Comparison of ENCODE assay signal across 10 mouse cellular contexts in genomic region chr9:20943396-20943795, GRCm38 (mm10). TPM values are rescaled to one million over a fixed set of nuclear protein-coding genes. Genes with fewer than 3 reads are reported as not detected.
DNase-seq lines count a peak whose midpoint lies in the region; ATAC-seq and TF ChIP-seq lines count a peak whose summit lies in the region.
"Had no signal": no experiment of that assay in that cellular context is flagged by ENCODE, and none has a peak within 500 bp of the region (broad histone marks: within the 10 kb centered on the region; RNA-seq: fewer than 3 reads in every experiment).

No protein-coding gene starts in this region.

- no peak for TF ChIP-seq EP300 in ES-Bruce4 (IDR thresholded peaks at IDR 0.05; ENCODE audit: insufficient read depth, low read depth, low read length)

- TF ChIP-seq CTCF in kidney, postnatal 0 days (IDR thresholded peaks at IDR 0.05; ENCODE audit: low read depth): no peak
- no peak for TF ChIP-seq CTCF in kidney, adult 2 months (conservative IDR thresholded peaks at IDR 0.05; ENCODE audit: insufficient read depth, insufficient read length, low read depth, low read length)
- no peak for TF ChIP-seq CTCF in ES-Bruce4 (IDR thresholded peaks at IDR 0.05; ENCODE audit: low read depth, low read length)
- no peak for TF ChIP-seq CTCF in midbrain, postnatal 0 days (IDR thresholded peaks at IDR 0.05)
- no peak for TF ChIP-seq CTCF in thymus, adult 2 months (IDR thresholded peaks at IDR 0.05; ENCODE audit: borderline replicate concordance, control insufficient read depth, extremely low read depth, insufficient read depth, low read length, poor library complexity)

- H3K4me3 ChIP-seq in kidney, postnatal 0 days (replicated peaks; ENCODE audit: low read depth, low read length): no peak overlapping the region
- no peak overlapping the region for H3K4me3 ChIP-seq in kidney, adult 2 months (ENCODE audit: insufficient read depth, low read depth, low read length)
- H3K4me3 ChIP-seq in ES-Bruce4 (ENCODE audit: low read depth, low read length): no peak overlapping the region
- no peak overlapping the region for H3K4me3 ChIP-seq in limb, embryonic 10.5 days
- H3K4me3 ChIP-seq in midbrain, postnatal 0 days (ENCODE audit: low read depth, low read length): no peak overlapping the region
- no peak overlapping the region for H3K4me3 ChIP-seq in thymus, adult 2 months (ENCODE audit: control insufficient read depth, insufficient read depth, low read length)

- H3K4me2 ChIP-seq in kidney, postnatal 0 days (ENCODE audit: low read length): no peak overlapping the region
- no peak overlapping the region for H3K4me2 ChIP-seq in midbrain, postnatal 0 days (ENCODE audit: low read depth, low read length, poor library complexity, severe bottlenecking)

- no peaks in the 10 kb centered on the region for H3K27me3 ChIP-seq in kidney, postnatal 0 days (ENCODE audit: insufficient read depth, low read length)
- H3K27me3 ChIP-seq in kidney, adult 2 months (replicated peaks; ENCODE audit: control insufficient read depth, insufficient read depth, low read length): no peaks in the 10 kb centered on the region
- no peaks in the 10 kb centered on the region for H3K27me3 ChIP-seq in ES-Bruce4 (ENCODE audit: control insufficient read depth, insufficient read depth, low read length, poor library complexity, severe bottlenecking)
- no peaks in the 10 kb centered on the region for H3K27me3 ChIP-seq in limb, embryonic 10.5 days (ENCODE audit: low read depth, poor library complexity, severe bottlenecking)
- no peaks in the 10 kb centered on the region for H3K27me3 ChIP-seq in midbrain, postnatal 0 days (ENCODE audit: insufficient read depth, low read length)
- no peaks in the 10 kb centered on the region for H3K27me3 ChIP-seq in thymus, adult 2 months (ENCODE audit: control insufficient read depth, insufficient read depth, low read length)

- H3K9me3 ChIP-seq in kidney, postnatal 0 days (replicated peaks; ENCODE audit: low read length): no peaks in the 10 kb centered on the region
- H3K9me3 ChIP-seq in ES-Bruce4 (replicated peaks; ENCODE audit: control insufficient read depth, insufficient read depth, low read length, poor library complexity, severe bottlenecking): no peaks in the 10 kb centered on the region
- H3K9me3 ChIP-seq in limb, embryonic 10.5 days (replicated peaks): no peaks in the 10 kb centered on the region
- no peaks in the 10 kb centered on the region for H3K9me3 ChIP-seq in midbrain, postnatal 0 days (ENCODE audit: low read length)

- no peak overlapping the region for H3K27ac ChIP-seq in kidney, postnatal 0 days
- no peak overlapping the region for H3K27ac ChIP-seq in kidney, adult 2 months (ENCODE audit: insufficient read depth, low read depth, low read length)
- H3K27ac ChIP-seq in ES-Bruce4 (ENCODE audit: insufficient read depth, low read length): peak overlapping the region; percentile 24
- H3K27ac ChIP-seq in limb, embryonic 10.5 days: peak overlapping the region; percentile 50; the same call in 1 of the 2 replicates
- no peak overlapping the region for H3K27ac ChIP-seq in midbrain, postnatal 0 days (ENCODE audit: low read depth, low read length)
- no peak overlapping the region for H3K27ac ChIP-seq in thymus, adult 2 months (ENCODE audit: control insufficient read depth, insufficient read depth, low read length)
- H3K27ac ChIP-seq: liver, embryonic 14.5 days had no signal

- no peak for TF ChIP-seq POLR2A in kidney, adult 2 months (IDR thresholded peaks at IDR 0.05; ENCODE audit: low read depth, low read length)
- TF ChIP-seq POLR2A in ES-Bruce4 (IDR thresholded peaks at IDR 0.05; ENCODE audit: insufficient read depth, low read length): no peak
- no peak for TF ChIP-seq POLR2A in thymus, adult 2 months (IDR thresholded peaks at IDR 0.05; ENCODE audit: control insufficient read depth, extremely low read depth, insufficient read depth, low read length, poor library complexity)

- ATAC-seq in kidney, postnatal 0 days (replicated peaks; ENCODE audit: low FRiP score, low read depth): peak; percentile 29; the same call in 1 of the 2 replicates
- ATAC-seq in midbrain, postnatal 0 days (ENCODE audit: low FRiP score): no peak
- ATAC-seq: activated CD4-positive, CD25-positive, alpha-beta regulatory T cell, adult 4 months had no signal

- no peak overlapping the region for H3K9ac ChIP-seq in kidney, postnatal 0 days (ENCODE audit: low read depth, low read length)
- H3K9ac ChIP-seq in ES-Bruce4 (ENCODE audit: low read depth, poor library complexity, severe bottlenecking): no peak overlapping the region
- no peak overlapping the region for H3K9ac ChIP-seq in midbrain, postnatal 0 days (replicated peaks; ENCODE audit: low read length, poor library complexity, severe bottlenecking)
- H3K9ac ChIP-seq: liver, embryonic 14.5 days had no signal

- DNase-seq in kidney, postnatal 0 days (ENCODE audit: low spot score): no peak
- no peak for DNase-seq in kidney, adult 2 months
- peak; percentile 85 for DNase-seq in adrenal gland, adult 8-10 months
- DNase-seq in limb, embryonic 10.5 days (ENCODE audit: low spot score): no peak
- DNase-seq in midbrain, postnatal 0 days (ENCODE audit: low spot score): no peak
- DNase-seq in thymus, adult 2 months: no peak
- DNase-seq in lung, postnatal 14 days: no peak

- H3K4me1 ChIP-seq in kidney, postnatal 0 days (replicated peaks; ENCODE audit: insufficient read depth, low read length): no peaks in the 10 kb centered on the region
- H3K4me1 ChIP-seq in kidney, adult 2 months (ENCODE audit: control insufficient read depth, insufficient read depth, low read length): no peaks in the 10 kb centered on the region
- peaks cover 14% of the 10 kb centered on the region for H3K4me1 ChIP-seq in ES-Bruce4 (ENCODE audit: control insufficient read depth, insufficient read depth, low read length)
- H3K4me1 ChIP-seq in limb, embryonic 10.5 days: peaks cover 30% of the 10 kb centered on the region
- H3K4me1 ChIP-seq in midbrain, postnatal 0 days (ENCODE audit: insufficient read depth, low read length): no peaks in the 10 kb centered on the region
- H3K4me1 ChIP-seq in thymus, adult 2 months (replicated peaks; ENCODE audit: control insufficient read depth, insufficient read depth, low read length): peaks cover 7% of the 10 kb centered on the region; the same call in 1 of the 2 replicates

- 87% methylated on average over 7 of the region's 7 CpGs for WGBS in kidney, postnatal 0 days
- 89% methylated on average over 7 of the region's 7 CpGs for WGBS in kidney, adult 2 months
- 90% methylated on average over 7 of the region's 7 CpGs for WGBS in limb, embryonic 10.5 days
- WGBS in midbrain, postnatal 0 days: 93% methylated on average over 7 of the region's 7 CpGs
- WGBS in thymus, adult 2 months: 93% methylated on average over 7 of the region's 7 CpGs

- peaks cover 31% of the 10 kb centered on the region for H3K36me3 ChIP-seq in kidney, postnatal 0 days (ENCODE audit: insufficient read depth, low read length)
- no peaks in the 10 kb centered on the region for H3K36me3 ChIP-seq in kidney, adult 2 months (ENCODE audit: control insufficient read depth, insufficient read depth, low read length)
- H3K36me3 ChIP-seq in ES-Bruce4 (ENCODE audit: control insufficient read depth, insufficient read depth, low read length, poor library complexity, severe bottlenecking): peaks cover 30% of the 10 kb centered on the region
- peaks cover 91% of the 10 kb centered on the region for H3K36me3 ChIP-seq in limb, embryonic 10.5 days
- peaks cover 33% of the 10 kb centered on the region for H3K36me3 ChIP-seq in midbrain, postnatal 0 days (ENCODE audit: insufficient read depth, low read length)
- H3K36me3 ChIP-seq in thymus, adult 2 months (ENCODE audit: control insufficient read depth, insufficient read depth, low read length): peaks cover 32% of the 10 kb centered on the region

RNA-seq across cellular contexts. Expression of gene Dnmt1, which starts 16.3 kb away (rescaled TPM):
- polyA plus RNA-seq in kidney, postnatal 0 days (2015; fragmentation: Nextera tagmentation; extraction: Ambion mirVana): 34.1 and 43.1 TPM in 2 replicates
- 12.1 and 12.5 TPM in 2 replicates for polyA plus RNA-seq in kidney, adult 2 months (2012; rRNA removed)
- polyA plus RNA-seq in ES-Bruce4 (2011; ENCODE audit: insufficient read depth, insufficient read length, low read depth, missing spikeins): 115 and 120 TPM in 2 replicates
- total RNA-seq in adrenal gland, adult 8-10 months (2022): 10 to 100 TPM; 39.6 to 63.8 (median 47.8) TPM
- 173 and 178 TPM in 2 replicates for polyA plus RNA-seq in limb, embryonic 10.5 days (2016; fragmentation: Nextera tagmentation; extraction: Ambion mirVana)
- 94.6 and 97.7 TPM in 2 replicates for total RNA-seq in midbrain, postnatal 0 days (2014; rRNA removed)
- 40.8 and 42.1 TPM in 2 replicates for polyA plus RNA-seq in midbrain, postnatal 0 days (2015; fragmentation: Nextera tagmentation; extraction: Ambion mirVana)
- 142 and 194 TPM in 2 replicates for polyA plus RNA-seq in thymus, adult 2 months (2012; rRNA removed)

RNA-seq across cellular contexts. Expression of gene S1pr2, which starts 33.2 kb away (rescaled TPM):
- polyA plus RNA-seq in kidney, postnatal 0 days (2015; fragmentation: Nextera tagmentation; extraction: Ambion mirVana): 21.3 and 23.3 TPM in 2 replicates
- polyA plus RNA-seq in kidney, adult 2 months (2012; rRNA removed): 3.5 and 4.0 TPM in 2 replicates
- 14.1 and 19.9 TPM in 2 replicates for polyA plus RNA-seq in ES-Bruce4 (2011; ENCODE audit: insufficient read depth, insufficient read length, low read depth, missing spikeins)
- total RNA-seq in adrenal gland, adult 8-10 months (2022): 10 to 100 TPM; 18.8 to 36.9 (median 26.6) TPM
- 47.6 and 53.7 TPM in 2 replicates for polyA plus RNA-seq in limb, embryonic 10.5 days (2016; fragmentation: Nextera tagmentation; extraction: Ambion mirVana)
- 4.7 and 7.3 TPM in 2 replicates for total RNA-seq in midbrain, postnatal 0 days (2014; rRNA removed)
- polyA plus RNA-seq in midbrain, postnatal 0 days (2015; fragmentation: Nextera tagmentation; extraction: Ambion mirVana): 5.5 and 7.2 TPM in 2 replicates
- 11.0 and 11.2 TPM in 2 replicates for polyA plus RNA-seq in thymus, adult 2 months (2012; rRNA removed)

RNA-seq across cellular contexts. Expression of gene Eif3g, which starts 45.0 kb away (rescaled TPM):
- 234 and 243 TPM in 2 replicates for polyA plus RNA-seq in kidney, postnatal 0 days (2015; fragmentation: Nextera tagmentation; extraction: Ambion mirVana)
- 93.1 and 116 TPM in 2 replicates for polyA plus RNA-seq in kidney, adult 2 months (2012; rRNA removed)
- 206 and 216 TPM in 2 replicates for polyA plus RNA-seq in ES-Bruce4 (2011; ENCODE audit: insufficient read depth, insufficient read length, low read depth, missing spikeins)
- 100 to 1,000 TPM; 152 to 182 (median 170) TPM for total RNA-seq in adrenal gland, adult 8-10 months (2022)
- polyA plus RNA-seq in limb, embryonic 10.5 days (2016; fragmentation: Nextera tagmentation; extraction: Ambion mirVana): 415 and 453 TPM in 2 replicates
- 95.7 and 102 TPM in 2 replicates for total RNA-seq in midbrain, postnatal 0 days (2014; rRNA removed)
- 227 and 232 TPM in 2 replicates for polyA plus RNA-seq in midbrain, postnatal 0 days (2015; fragmentation: Nextera tagmentation; extraction: Ambion mirVana)
- polyA plus RNA-seq in thymus, adult 2 months (2012; rRNA removed): 137 and 140 TPM in 2 replicates

RNA-seq across cellular contexts. Expression of gene Ppan, which starts 55.4 kb away (rescaled TPM):
- polyA plus RNA-seq in kidney, postnatal 0 days (2015; fragmentation: Nextera tagmentation; extraction: Ambion mirVana): 56.3 and 57.9 TPM in 2 replicates
- 28.3 and 31.2 TPM in 2 replicates for polyA plus RNA-seq in kidney, adult 2 months (2012; rRNA removed)
- polyA plus RNA-seq in ES-Bruce4 (2011; ENCODE audit: insufficient read depth, insufficient read length, low read depth, missing spikeins): 76.9 and 81.2 TPM in 2 replicates
- total RNA-seq in adrenal gland, adult 8-10 months (2022): 10 to 100 TPM; 27.8 to 43.1 (median 35.8) TPM
- polyA plus RNA-seq in limb, embryonic 10.5 days (2016; fragmentation: Nextera tagmentation; extraction: Ambion mirVana): 103 and 121 TPM in 2 replicates
- 42.0 and 52.6 TPM in 2 replicates for total RNA-seq in midbrain, postnatal 0 days (2014; rRNA removed)
- 37.9 and 39.9 TPM in 2 replicates for polyA plus RNA-seq in midbrain, postnatal 0 days (2015; fragmentation: Nextera tagmentation; extraction: Ambion mirVana)
- 121 and 140 TPM in 2 replicates for polyA plus RNA-seq in thymus, adult 2 months (2012; rRNA removed)

RNA-seq across cellular contexts. Expression of gene Mrpl4, which starts 59.1 kb away (rescaled TPM):
- polyA plus RNA-seq in kidney, postnatal 0 days (2015; fragmentation: Nextera tagmentation; extraction: Ambion mirVana): 155 and 158 TPM in 2 replicates
- polyA plus RNA-seq in kidney, adult 2 months (2012; rRNA removed): 175 and 213 TPM in 2 replicates
- 45.1 and 50.9 TPM in 2 replicates for polyA plus RNA-seq in ES-Bruce4 (2011; ENCODE audit: insufficient read depth, insufficient read length, low read depth, missing spikeins)
- total RNA-seq in adrenal gland, adult 8-10 months (2022): 100 to 1,000 TPM; 124 to 131 (median 129) TPM
- polyA plus RNA-seq in limb, embryonic 10.5 days (2016; fragmentation: Nextera tagmentation; extraction: Ambion mirVana): 177 and 190 TPM in 2 replicates
- 62.9 and 80.9 TPM in 2 replicates for total RNA-seq in midbrain, postnatal 0 days (2014; rRNA removed)
- 105 TPM in 2 replicates for polyA plus RNA-seq in midbrain, postnatal 0 days (2015; fragmentation: Nextera tagmentation; extraction: Ambion mirVana)
- 125 and 140 TPM in 2 replicates for polyA plus RNA-seq in thymus, adult 2 months (2012; rRNA removed)

Comparison
In these comparisons a context has a peak if more than half of its experiments do, and no peak if none do; other contexts are left out.
1. H3K27ac ChIP-seq: peak in ES-Bruce4 (single experiment) and limb, embryonic 10.5 days (single experiment); none in kidney, postnatal 0 days (single experiment), kidney, adult 2 months (single experiment), midbrain, postnatal 0 days (single experiment) and thymus, adult 2 months (single experiment).